Mouse (Mus musculus) bone marrow, adult 2 months (tissue): Measurements from ENCODE around the gene Cyp3a44. TPM values are rescaled to one million over a fixed set of nuclear protein-coding genes. Genes with fewer than 3 reads are reported as not detected.
"Not testable (repeated sequence)": the region's sequence is repeated elsewhere in the genome, so short reads cannot be mapped to it uniquely, and the experiment has no call there.

ENCODE experiments used
- H3K27ac ChIP-seq: fragments of 200-500 bp; 2 replicates; pipeline ENCODE4 v1.5.1; 2012; ENCODE audit warnings: low read depth, mild to moderate bottlenecking, control low read depth, inconsistent platforms, low read length; ENCODE audit not compliant: control insufficient read depth, poor library complexity, insufficient read depth
- H3K4me1 ChIP-seq: fragments of 200-500 bp; 2 replicates; pipeline ENCODE4 v1.6.1; 2011; ENCODE audit warnings: low read length; ENCODE audit not compliant: control insufficient read depth, insufficient read depth
- H3K4me3 ChIP-seq: fragments of 200-500 bp; replicated peaks from 2 replicates; pipeline ENCODE3; 2011; ENCODE audit warnings: mild to moderate bottlenecking, low read depth, low read length, control low read depth; ENCODE audit not compliant: control insufficient read depth
- WGBS: fragments of 180-500 bp; shearing (Covaris S2); methylation state at CpG from one replicate; pipeline ENCODE4 v1.1.7; 2018; 5-methylcytosine and 5-hydroxymethylcytosine counted together
- polyA plus RNA-seq: library from polyadenylated mRNA; stranded (reverse); fragments of >200 nt; gene quantifications from 2 replicates; pipeline ENCODE4 v1.2.4, GENCODE M21; 2011; ENCODE audit warnings: low replicate concordance; ENCODE audit not compliant: missing spikeins, insufficient read depth, insufficient read length

The Cyp3a44 gene
- polyA plus RNA-seq: not detected in 2 replicates

DNA sequence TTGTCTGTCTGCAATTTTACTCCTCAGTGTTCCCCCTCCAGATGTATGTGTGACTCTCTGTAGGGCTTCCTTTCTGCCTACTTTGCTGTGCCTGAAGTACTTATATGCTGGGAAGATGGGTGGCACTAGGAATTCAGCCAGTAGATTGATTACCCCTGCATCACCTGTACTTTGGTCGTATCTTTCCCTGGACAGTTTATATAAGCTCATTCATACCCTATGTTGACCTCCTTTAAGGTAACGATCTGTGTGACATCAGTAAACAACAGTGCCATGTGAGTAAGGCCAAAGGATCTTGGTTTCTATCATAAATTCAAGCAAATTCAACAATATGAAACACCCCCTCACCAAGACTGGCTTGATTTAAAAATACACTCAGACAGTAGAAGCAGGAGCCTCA lies at the start of gene Cyp3a44:
Gene Cyp3a44 (minus strand): TSS at position 79 of the 400 bp plus-strand sequence.
- WGBS: 67% methylated on average over 2 of the region's 2 CpGs

DNA sequence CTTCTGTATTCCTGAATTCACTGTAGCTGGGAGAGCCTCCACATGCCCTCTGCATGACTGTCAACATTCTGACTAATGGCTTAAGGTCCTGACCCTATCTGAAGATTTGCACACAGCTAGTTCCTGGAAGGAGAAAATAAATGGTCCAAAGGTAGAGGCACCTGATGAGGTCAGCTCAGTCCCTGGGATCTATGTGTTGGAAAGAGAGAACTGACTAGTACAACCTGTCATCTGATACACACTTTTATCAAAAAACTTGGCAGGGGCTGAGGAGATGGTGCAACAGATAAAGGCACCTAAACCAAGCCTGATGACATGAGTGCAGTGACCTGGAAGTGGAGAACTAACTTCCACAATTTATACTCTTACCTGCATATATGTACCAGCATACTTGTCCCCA lies 5.4 kb downstream of the Cyp3a44 start:
- not testable (repeated sequence) for H3K4me1 ChIP-seq, H3K27ac ChIP-seq, H3K4me3 ChIP-seq

More for the DNA sequence above, at the start of gene Cyp3a44:
- H3K4me3 ChIP-seq, H3K27ac ChIP-seq, H3K4me1 ChIP-seq: not testable (repeated sequence)

DNA sequence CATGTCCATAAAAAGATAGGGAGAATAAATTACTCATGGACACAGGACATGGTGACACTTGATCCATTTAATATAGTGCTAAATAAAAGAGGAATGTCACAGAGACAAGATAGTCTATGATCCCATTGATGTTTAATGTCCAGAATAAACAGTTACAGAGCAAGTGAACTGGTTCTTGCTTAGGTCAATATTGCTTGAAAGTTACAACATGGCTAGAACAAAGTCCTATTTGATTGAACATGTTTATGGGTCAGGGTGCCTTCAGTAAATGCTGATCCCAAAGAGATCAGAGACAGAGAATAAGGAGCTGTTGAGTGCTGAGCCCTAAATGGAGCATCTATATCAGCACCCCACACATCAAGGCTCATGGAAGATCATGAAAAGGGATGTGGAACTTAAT lies 12.4 kb downstream of the Cyp3a44 start:
- H3K4me1 ChIP-seq, H3K4me3 ChIP-seq, H3K27ac ChIP-seq: not testable (repeated sequence)

DNA sequence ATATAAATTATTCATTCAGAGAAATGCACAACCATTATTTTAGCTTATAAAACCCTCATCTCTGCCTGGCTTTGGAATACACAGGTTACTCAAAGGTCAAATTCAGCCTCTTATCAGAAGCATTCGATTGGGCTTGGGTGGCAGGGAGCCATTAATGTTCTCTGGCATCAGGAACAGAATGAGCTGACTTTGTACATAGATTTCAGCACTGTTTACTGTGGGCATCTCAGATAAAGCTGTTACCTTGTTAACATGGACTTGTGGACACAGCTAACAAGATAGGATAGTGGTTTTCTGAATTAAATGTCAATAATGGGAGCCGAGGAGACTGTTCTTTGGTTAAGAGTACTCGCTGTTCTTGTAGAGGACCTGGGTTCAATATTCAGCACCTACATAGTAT lies 68.2 kb downstream of the Cyp3a44 start:
- H3K4me1 ChIP-seq, H3K4me3 ChIP-seq, H3K27ac ChIP-seq: not testable (repeated sequence)
- WGBS: 63% methylated on average over 3 of the region's 3 CpGs

Other genes with a start within 250 kb of the Cyp3a44 start
- gene Cyp3a41b, start 221.1 kb downstream of the Cyp3a44 start, polyA plus RNA-seq: not detected in 2 replicates
- gene Cyp3a41a, start 85.7 kb downstream of the Cyp3a44 start, polyA plus RNA-seq: not detected in 2 replicates
- gene Cyp3a11, start 74.1 kb upstream of the Cyp3a44 start, polyA plus RNA-seq: 3.6 and 16.6 TPM in 2 replicates
- 0.50 and 4.0 TPM in 2 replicates for gene Cyp3a25, start 203.7 kb upstream of the Cyp3a44 start, polyA plus RNA-seq